Mouse (Mus musculus): ENCODE measurements around the gene Sh2d3c. TPM values are rescaled to one million over a fixed set of nuclear protein-coding genes. Genes with fewer than 3 reads are reported as not detected.

Gene Sh2d3c
- polyA plus RNA-seq, 1 experiment from 2014 or later = 33.7 TPM

- Histone ChIP-seq H3K27ac (ENCODE audit: low read depth, low read length) (no peak overlapping the region), H3K9me3 (ENCODE audit: control insufficient read depth, low read length) (no peaks in the 10 kb centered on the region), H3K4me1 (replicated peaks; ENCODE audit: control insufficient read depth, insufficient read depth, low read length) (0 out of 2 replicates have a peak, but pooled peaks cover 2% of the 10 kb centered on the region), H3K4me3 (ENCODE audit: low read depth, low read length) (no peak overlapping the region), H3K27me3 (ENCODE audit: control insufficient read depth, insufficient read depth, low read length) (no peaks in the 10 kb centered on the region), H3K4me2 (ENCODE audit: low read depth, low read length, severe bottlenecking) (no peak overlapping the region), H3K9ac (ENCODE audit: low read length) (no peak overlapping the region), H3K36me3 (ENCODE audit: control insufficient read depth, insufficient read depth, low read length) (no peaks in the 10 kb centered on the region; the same call in 1 of the 2 replicates)
- WGBS = 90% methylated on average over 2 of the region's 2 CpGs
- no peak for ATAC-seq (replicated peaks; ENCODE audit: low FRiP score)
- no peak for DNase-seq (ENCODE audit: low spot score)
These were observed 38.1 kb downstream of the Sh2d3c start for GRCm38 (mm10) chr2:32759001-32759400.

DNA sequence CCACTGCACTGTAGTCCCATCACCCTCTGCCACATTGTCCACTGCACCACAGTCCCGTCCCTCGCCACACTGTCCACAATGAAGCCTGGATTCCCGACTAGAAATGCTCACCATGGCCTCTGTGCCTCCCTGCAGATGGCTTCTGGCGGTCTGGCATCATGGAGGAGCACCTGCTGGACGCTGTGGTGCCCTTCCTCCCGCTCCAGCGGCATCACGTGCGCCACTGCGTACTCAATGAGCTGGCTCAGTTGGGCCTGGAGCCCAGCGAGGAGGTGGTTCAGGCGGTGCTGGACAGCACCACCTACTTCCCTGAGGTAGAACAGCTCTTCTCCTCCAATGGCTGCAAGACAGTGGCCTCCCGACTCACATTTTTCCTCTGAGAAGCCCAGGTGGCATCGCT, 40.5 kb downstream of the Sh2d3c start:
- H3K9ac ChIP-seq (ENCODE audit: low read length) = no peak overlapping the region
- H3K4me2 ChIP-seq (ENCODE audit: low read depth, low read length, severe bottlenecking) = no peak overlapping the region
- no peak overlapping the region for H3K27ac ChIP-seq (ENCODE audit: low read depth, low read length)
- H3K4me3 ChIP-seq (ENCODE audit: low read depth, low read length) = no peak overlapping the region
- ATAC-seq (replicated peaks; ENCODE audit: low FRiP score) = no peak
- 89% methylated on average over 14 of the region's 14 CpGs for WGBS
- 0 out of 2 replicates have a peak, but pooled peaks cover 2% of the 10 kb centered on the region for H3K4me1 ChIP-seq (replicated peaks; ENCODE audit: control insufficient read depth, insufficient read depth, low read length)
- H3K9me3 ChIP-seq (ENCODE audit: control insufficient read depth, low read length) = no peaks in the 10 kb centered on the region
- DNase-seq (ENCODE audit: low spot score) = no peak
- H3K27me3 ChIP-seq (ENCODE audit: control insufficient read depth, insufficient read depth, low read length) = no peaks in the 10 kb centered on the region
- no peaks in the 10 kb centered on the region for H3K36me3 ChIP-seq (ENCODE audit: control insufficient read depth, insufficient read depth, low read length)

- no peaks in the 10 kb centered on the region for H3K27me3 ChIP-seq (ENCODE audit: control insufficient read depth, insufficient read depth, low read length)
- H3K4me2 ChIP-seq (ENCODE audit: low read depth, low read length, severe bottlenecking) = no peak overlapping the region
- no peak overlapping the region for H3K4me3 ChIP-seq (ENCODE audit: low read depth, low read length)
- H3K9ac ChIP-seq (ENCODE audit: low read length) = no peak overlapping the region
- H3K27ac ChIP-seq (ENCODE audit: low read depth, low read length) = no peak overlapping the region
- 99% methylated on average over 4 of the region's 4 CpGs for WGBS
- H3K4me1 ChIP-seq (replicated peaks; ENCODE audit: control insufficient read depth, insufficient read depth, low read length) = no peaks in the 10 kb centered on the region
- no peaks in the 10 kb centered on the region for H3K9me3 ChIP-seq (ENCODE audit: control insufficient read depth, low read length)
- DNase-seq (ENCODE audit: low spot score) (no peak), ATAC-seq (replicated peaks; ENCODE audit: low FRiP score) (no peak)
- H3K36me3 ChIP-seq (ENCODE audit: control insufficient read depth, insufficient read depth, low read length) = no peaks in the 10 kb centered on the region
These were observed 41.0 kb downstream of the Sh2d3c start for GRCm38 (mm10) chr2:32761859-32762258.

GRCm38 (mm10) chr2:32763353-32763752, 42.5 kb downstream of the Sh2d3c start:
- H3K36me3 ChIP-seq (ENCODE audit: control insufficient read depth, insufficient read depth, low read length) = no peaks in the 10 kb centered on the region
- no peaks in the 10 kb centered on the region for H3K9me3 ChIP-seq (ENCODE audit: control insufficient read depth, low read length)
- 90% methylated on average over 3 of the region's 3 CpGs for WGBS
- H3K4me1 ChIP-seq (replicated peaks; ENCODE audit: control insufficient read depth, insufficient read depth, low read length) = no peaks in the 10 kb centered on the region
- no peak overlapping the region for H3K4me2 ChIP-seq (ENCODE audit: low read depth, low read length, severe bottlenecking)
- no peaks in the 10 kb centered on the region for H3K27me3 ChIP-seq (ENCODE audit: control insufficient read depth, insufficient read depth, low read length)
- ATAC-seq (replicated peaks; ENCODE audit: low FRiP score) = no peak
- no peak for DNase-seq (ENCODE audit: low spot score)
- H3K9ac ChIP-seq (ENCODE audit: low read length) = no peak overlapping the region
- H3K27ac ChIP-seq (ENCODE audit: low read depth, low read length) = no peak overlapping the region
- no peak overlapping the region for H3K4me3 ChIP-seq (ENCODE audit: low read depth, low read length)

DNA sequence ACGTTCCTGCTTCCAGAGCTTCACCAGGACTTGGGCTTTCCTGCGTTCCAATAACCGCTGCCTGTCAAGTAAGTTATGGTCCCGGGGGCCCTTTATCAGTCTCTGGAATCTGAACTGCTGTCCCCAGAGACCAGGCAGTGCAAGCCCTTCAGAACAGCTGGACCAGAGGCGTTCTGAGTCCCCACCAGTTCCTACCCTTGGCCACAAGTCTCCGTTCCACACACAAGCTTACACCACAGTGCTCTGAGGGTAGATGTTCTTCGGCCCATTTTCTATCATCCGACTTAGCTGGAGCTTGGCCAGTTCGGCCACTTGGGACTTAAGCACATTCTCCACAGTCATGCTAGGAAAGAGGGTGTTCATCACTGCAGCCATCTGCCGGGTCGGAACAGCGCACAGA, 46.4 kb downstream of the Sh2d3c start:
- Histone ChIP-seq H3K9me3 (ENCODE audit: control insufficient read depth, low read length) (no peaks in the 10 kb centered on the region), H3K4me1 (replicated peaks; ENCODE audit: control insufficient read depth, insufficient read depth, low read length) (peaks cover 2% of the 10 kb centered on the region; the same call in 1 of the 2 replicates), H3K4me3 (ENCODE audit: low read depth, low read length) (no peak overlapping the region), H3K27me3 (ENCODE audit: control insufficient read depth, insufficient read depth, low read length) (no peaks in the 10 kb centered on the region), H3K27ac (ENCODE audit: low read depth, low read length) (no peak overlapping the region), H3K9ac (ENCODE audit: low read length) (no peak overlapping the region), H3K36me3 (ENCODE audit: control insufficient read depth, insufficient read depth, low read length) (no peaks in the 10 kb centered on the region), H3K4me2 (ENCODE audit: low read depth, low read length, severe bottlenecking) (no peak overlapping the region)
- DNase-seq (ENCODE audit: low spot score) = no peak
- no peak for ATAC-seq (replicated peaks; ENCODE audit: low FRiP score)
- 87% methylated on average over 12 of the region's 12 CpGs for WGBS

GRCm38 (mm10) chr2:32768661-32769285, 47.9 kb downstream of the Sh2d3c start:
- WGBS = 53% methylated on average over 19 of the region's 19 CpGs

GRCm38 (mm10) chr2:32769327-32770085, 48.7 kb downstream of the Sh2d3c start:
- Histone ChIP-seq H3K36me3 (ENCODE audit: control insufficient read depth, insufficient read depth, low read length) (no peaks in the 10 kb centered on the region), H3K9ac (ENCODE audit: low read length) (no peak overlapping the region), H3K4me1 (replicated peaks; ENCODE audit: control insufficient read depth, insufficient read depth, low read length) (peaks cover 2% of the 10 kb centered on the region; the same call in 1 of the 2 replicates), H3K4me2 (ENCODE audit: low read depth, low read length, severe bottlenecking) (no peak overlapping the region), H3K9me3 (ENCODE audit: control insufficient read depth, low read length) (no peaks in the 10 kb centered on the region), H3K27ac (ENCODE audit: low read depth, low read length) (no peak overlapping the region), H3K4me3 (ENCODE audit: low read depth, low read length) (no peak overlapping the region), H3K27me3 (ENCODE audit: control insufficient read depth, insufficient read depth, low read length) (no peaks in the 10 kb centered on the region)
- ATAC-seq (replicated peaks; ENCODE audit: low FRiP score) (no peak), DNase-seq (ENCODE audit: low spot score) (no peak)
- 61% methylated on average over 5 of the region's 5 CpGs for WGBS

More at GRCm38 (mm10) chr2:32768661-32769285, 47.9 kb downstream of the Sh2d3c start:
- Histone ChIP-seq H3K27ac (ENCODE audit: low read depth, low read length) (no peak overlapping the region), H3K4me1 (replicated peaks; ENCODE audit: control insufficient read depth, insufficient read depth, low read length) (peaks cover 2% of the 10 kb centered on the region; the same call in 1 of the 2 replicates), H3K9ac (ENCODE audit: low read length) (no peak overlapping the region), H3K36me3 (ENCODE audit: control insufficient read depth, insufficient read depth, low read length) (no peaks in the 10 kb centered on the region), H3K9me3 (ENCODE audit: control insufficient read depth, low read length) (no peaks in the 10 kb centered on the region), H3K4me2 (ENCODE audit: low read depth, low read length, severe bottlenecking) (no peak overlapping the region), H3K27me3 (ENCODE audit: control insufficient read depth, insufficient read depth, low read length) (no peaks in the 10 kb centered on the region), H3K4me3 (ENCODE audit: low read depth, low read length) (no peak overlapping the region)
- no peak for DNase-seq (ENCODE audit: low spot score)
- ATAC-seq (replicated peaks; ENCODE audit: low FRiP score) = no peak

GRCm38 (mm10) chr2:32771886-32772285, 51.0 kb downstream of the Sh2d3c start:
- Histone ChIP-seq H3K4me2 (ENCODE audit: low read depth, low read length, severe bottlenecking) (no peak overlapping the region), H3K9me3 (ENCODE audit: control insufficient read depth, low read length) (no peaks in the 10 kb centered on the region), H3K9ac (ENCODE audit: low read length) (no peak overlapping the region), H3K36me3 (ENCODE audit: control insufficient read depth, insufficient read depth, low read length) (no peaks in the 10 kb centered on the region), H3K4me3 (ENCODE audit: low read depth, low read length) (no peak overlapping the region), H3K27ac (ENCODE audit: low read depth, low read length) (no peak overlapping the region), H3K4me1 (replicated peaks; ENCODE audit: control insufficient read depth, insufficient read depth, low read length) (peaks cover 9% of the 10 kb centered on the region; the same call in 1 of the 2 replicates), H3K27me3 (ENCODE audit: control insufficient read depth, insufficient read depth, low read length) (no peaks in the 10 kb centered on the region)
- 30% methylated on average over 12 of the region's 12 CpGs for WGBS
- DNase-seq (ENCODE audit: low spot score) = no peak
- no peak for ATAC-seq (replicated peaks; ENCODE audit: low FRiP score)
